Mouse (Mus musculus): Measurements from ENCODE around the gene Tnfaip8l3. TPM values are rescaled to one million over a fixed set of nuclear protein-coding genes. Genes with fewer than 3 reads are reported as not detected.

The Tnfaip8l3 gene
- 1.2 and 3.2 TPM in 2 replicates for polyA plus RNA-seq (2012; rRNA removed)

DNA sequence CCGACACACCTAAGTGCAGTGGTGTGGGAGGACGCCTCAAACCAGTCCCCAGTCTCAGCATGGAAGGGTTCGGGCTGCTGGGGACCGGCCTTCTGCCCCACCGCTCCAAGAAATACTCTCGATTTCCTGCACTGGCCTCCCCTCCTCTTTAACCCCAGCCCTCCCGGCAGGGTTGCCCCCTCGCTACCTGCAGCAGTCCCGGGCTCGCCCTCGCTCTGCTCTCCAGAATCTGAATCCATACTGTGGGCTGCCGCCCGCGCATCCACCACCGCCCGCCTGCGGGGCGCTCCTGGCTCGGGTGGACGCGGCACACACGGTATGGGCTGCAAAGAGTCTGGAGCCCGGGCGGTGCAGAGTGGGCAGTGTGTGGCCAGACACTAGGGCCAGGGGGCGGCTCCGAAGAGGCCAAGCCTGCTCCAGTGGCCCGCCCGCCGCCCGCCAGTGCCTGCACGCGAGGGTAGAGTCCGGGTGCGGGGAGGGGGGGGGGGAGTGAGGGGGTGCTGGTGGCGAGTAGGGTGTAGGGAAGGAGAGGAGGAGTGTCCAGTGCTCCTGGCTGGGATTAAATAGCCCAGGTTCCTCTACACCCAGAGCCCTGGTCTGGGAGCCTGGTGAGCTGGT lies at the start of gene Tnfaip8l3:
TSS of gene Tnfaip8l3 (minus strand) at position 357 of the 618 bp plus-strand sequence.
- Histone ChIP-seq H3K36me3 (ENCODE audit: control insufficient read depth, insufficient read depth, low read length) (no peaks in the 10 kb centered on the region), H3K4me3 (ENCODE audit: low read depth, low read length) (peak within 1 kb of the TSS; percentile 92), H3K27ac (ENCODE audit: insufficient read depth, low read depth, low read length) (peak within 1 kb of the TSS; percentile 100), H3K27me3 (ENCODE audit: control insufficient read depth, insufficient read depth, low read length) (no peaks in the 10 kb centered on the region), H3K4me1 (ENCODE audit: control insufficient read depth, insufficient read depth, insufficient read length, low read length) (peaks cover 12% of the 10 kb centered on the region)
- WGBS: 3% methylated on average over 35 of the region's 35 CpGs
- TF ChIP-seq CTCF (IDR thresholded peaks at IDR 0.05; ENCODE audit: extremely low read depth, insufficient read length, insufficient replicate concordance, low read depth, low read length) (no peak), POLR2A (IDR thresholded peaks at IDR 0.05; ENCODE audit: low read depth, low read length) (0 out of 2 replicates have a peak, but pooled peaks have one; percentile 6)

GRCm38 (mm10) chr9:54112726-54113125 lies 44.5 kb upstream of the Tnfaip8l3 start:
- H3K4me1 ChIP-seq (ENCODE audit: control insufficient read depth, insufficient read depth, insufficient read length, low read length): no peaks in the 10 kb centered on the region
- no peak for TF ChIP-seq POLR2A (IDR thresholded peaks at IDR 0.05; ENCODE audit: low read depth, low read length)
- no peak for TF ChIP-seq CTCF (IDR thresholded peaks at IDR 0.05; ENCODE audit: extremely low read depth, insufficient read length, insufficient replicate concordance, low read depth, low read length)
- no peak overlapping the region for H3K27ac ChIP-seq (ENCODE audit: insufficient read depth, low read depth, low read length)
- no peaks in the 10 kb centered on the region for H3K36me3 ChIP-seq (ENCODE audit: control insufficient read depth, insufficient read depth, low read length)
- no peaks in the 10 kb centered on the region for H3K27me3 ChIP-seq (ENCODE audit: control insufficient read depth, insufficient read depth, low read length)
- H3K4me3 ChIP-seq (ENCODE audit: low read depth, low read length): no peak overlapping the region

DNA sequence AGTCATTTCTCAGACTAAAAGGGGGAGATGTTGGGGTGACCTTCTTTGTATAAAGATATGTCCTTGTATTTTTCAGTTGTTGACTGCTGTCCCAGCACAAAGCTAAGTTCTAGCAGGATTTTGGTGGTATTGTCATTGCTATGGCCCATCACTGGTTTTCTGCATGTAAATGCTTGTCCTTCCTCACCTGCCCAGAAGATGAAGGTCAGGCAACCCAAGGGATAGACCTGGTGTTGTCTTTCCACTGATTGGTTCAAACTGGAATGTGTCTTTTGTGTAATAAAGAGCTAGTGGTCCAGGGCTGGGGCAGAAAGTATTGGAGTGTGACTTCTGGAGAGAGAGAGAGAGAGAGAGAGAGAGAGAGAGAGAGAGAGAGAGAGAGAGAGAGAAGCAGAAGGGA lies 30.4 kb upstream of the Tnfaip8l3 start:
- Histone ChIP-seq H3K36me3 (ENCODE audit: control insufficient read depth, insufficient read depth, low read length) (no peaks in the 10 kb centered on the region), H3K27ac (ENCODE audit: insufficient read depth, low read depth, low read length) (0 out of 2 replicates have a peak overlapping the region, but pooled peaks have one; percentile 22), H3K4me1 (ENCODE audit: control insufficient read depth, insufficient read depth, insufficient read length, low read length) (peaks cover 7% of the 10 kb centered on the region; the same call in 1 of the 2 replicates)

DNA sequence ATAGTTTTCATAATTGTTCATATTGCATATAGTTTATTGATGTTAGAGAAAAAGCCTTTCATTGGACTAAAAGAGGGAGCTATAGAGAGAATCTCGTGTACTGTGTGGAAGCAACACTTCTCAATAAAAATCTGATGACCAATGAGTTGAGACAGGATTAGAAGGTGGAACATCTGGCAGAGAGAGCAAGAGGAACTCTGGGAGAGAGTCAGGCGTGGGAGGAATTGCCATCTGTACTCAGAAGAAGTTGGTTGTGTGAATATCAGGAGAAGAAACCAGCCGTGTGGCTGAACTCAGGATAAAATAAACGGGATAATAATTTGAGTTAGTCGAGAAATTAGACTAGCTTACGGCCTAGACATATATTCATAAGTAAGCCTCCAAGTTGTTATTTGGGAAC lies 28.9 kb upstream of the Tnfaip8l3 start:
- H3K4me1 ChIP-seq (ENCODE audit: control insufficient read depth, insufficient read depth, insufficient read length, low read length): peaks cover 7% of the 10 kb centered on the region; the same call in 1 of the 2 replicates
- H3K36me3 ChIP-seq (ENCODE audit: control insufficient read depth, insufficient read depth, low read length): no peaks in the 10 kb centered on the region
- H3K27me3 ChIP-seq (ENCODE audit: control insufficient read depth, insufficient read depth, low read length): no peaks in the 10 kb centered on the region
- TF ChIP-seq POLR2A (IDR thresholded peaks at IDR 0.05; ENCODE audit: low read depth, low read length) (no peak), CTCF (IDR thresholded peaks at IDR 0.05; ENCODE audit: extremely low read depth, insufficient read length, insufficient replicate concordance, low read depth, low read length) (no peak)
- WGBS: 83% methylated on average over 6 of the region's 6 CpGs
- no peak overlapping the region for H3K4me3 ChIP-seq (ENCODE audit: low read depth, low read length)
- no peak overlapping the region for H3K27ac ChIP-seq (ENCODE audit: insufficient read depth, low read depth, low read length)

More for the DNA sequence above, 30.4 kb upstream of the Tnfaip8l3 start:
- TF ChIP-seq POLR2A (IDR thresholded peaks at IDR 0.05; ENCODE audit: low read depth, low read length) (no peak), CTCF (IDR thresholded peaks at IDR 0.05; ENCODE audit: extremely low read depth, insufficient read length, insufficient replicate concordance, low read depth, low read length) (no peak)
- no peaks in the 10 kb centered on the region for H3K27me3 ChIP-seq (ENCODE audit: control insufficient read depth, insufficient read depth, low read length)
- H3K4me3 ChIP-seq (ENCODE audit: low read depth, low read length): no peak overlapping the region

DNA sequence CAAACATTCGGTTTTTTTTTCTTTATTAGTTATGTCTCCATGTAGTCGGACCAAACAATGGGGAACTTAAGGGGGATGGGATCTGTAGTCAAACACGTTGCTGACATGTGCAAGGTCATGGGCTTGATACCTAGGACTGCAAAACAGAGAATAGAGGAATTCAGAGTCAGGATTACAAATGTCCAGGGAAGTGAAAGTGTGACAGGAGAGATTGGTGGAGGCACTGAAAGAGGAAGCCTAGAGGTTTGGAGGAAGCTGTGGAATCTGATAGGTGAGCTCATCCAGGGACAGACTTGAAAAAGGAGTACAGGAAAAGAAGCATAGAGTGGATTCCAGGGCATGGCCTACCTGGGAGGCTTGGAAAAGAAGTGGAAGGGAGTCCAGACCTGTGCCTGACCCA lies 16.1 kb upstream of the Tnfaip8l3 start:
- Histone ChIP-seq H3K36me3 (ENCODE audit: control insufficient read depth, insufficient read depth, low read length) (no peaks in the 10 kb centered on the region), H3K4me3 (ENCODE audit: low read depth, low read length) (no peak overlapping the region), H3K27ac (ENCODE audit: insufficient read depth, low read depth, low read length) (no peak overlapping the region), H3K27me3 (ENCODE audit: control insufficient read depth, insufficient read depth, low read length) (no peaks in the 10 kb centered on the region), H3K4me1 (ENCODE audit: control insufficient read depth, insufficient read depth, insufficient read length, low read length) (no peaks in the 10 kb centered on the region)
- WGBS: 74% methylated on average over 3 of the region's 3 CpGs
- TF ChIP-seq POLR2A (IDR thresholded peaks at IDR 0.05; ENCODE audit: low read depth, low read length): no peak

- no peaks in the 10 kb centered on the region for H3K4me1 ChIP-seq (ENCODE audit: control insufficient read depth, insufficient read depth, insufficient read length, low read length)
- 74% methylated on average over 2 of the region's 2 CpGs for WGBS
- TF ChIP-seq POLR2A (IDR thresholded peaks at IDR 0.05; ENCODE audit: low read depth, low read length): no peak
- TF ChIP-seq CTCF (IDR thresholded peaks at IDR 0.05; ENCODE audit: extremely low read depth, insufficient read length, insufficient replicate concordance, low read depth, low read length): no peak
- H3K27ac ChIP-seq (ENCODE audit: insufficient read depth, low read depth, low read length): no peak overlapping the region
- no peaks in the 10 kb centered on the region for H3K27me3 ChIP-seq (ENCODE audit: control insufficient read depth, insufficient read depth, low read length)
- H3K36me3 ChIP-seq (ENCODE audit: control insufficient read depth, insufficient read depth, low read length): no peaks in the 10 kb centered on the region
- no peak overlapping the region for H3K4me3 ChIP-seq (ENCODE audit: low read depth, low read length)
These were observed 9.6 kb upstream of the Tnfaip8l3 start for GRCm38 (mm10) chr9:54077740-54078139.

DNA sequence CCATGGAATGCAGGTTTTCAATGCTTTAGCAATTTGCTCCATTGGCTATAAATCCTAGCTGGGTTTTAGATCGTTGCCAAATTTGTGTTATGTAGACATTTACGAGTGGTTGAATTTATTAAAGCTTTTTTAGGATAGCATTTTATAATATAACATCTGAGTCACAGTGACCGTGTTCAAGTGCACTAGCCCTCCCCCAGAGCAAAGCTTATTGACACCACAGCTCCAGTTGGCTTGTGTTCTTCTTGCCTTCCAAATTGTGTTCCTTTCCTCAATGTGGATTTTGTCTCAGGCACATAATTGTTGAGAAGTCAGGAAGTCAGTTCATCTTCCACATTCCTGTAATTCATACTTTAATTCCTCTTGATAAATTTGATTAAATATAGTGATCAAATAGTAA lies 6.7 kb upstream of the Tnfaip8l3 start:
- no peaks in the 10 kb centered on the region for H3K4me1 ChIP-seq (ENCODE audit: control insufficient read depth, insufficient read depth, insufficient read length, low read length)
- no peaks in the 10 kb centered on the region for H3K27me3 ChIP-seq (ENCODE audit: control insufficient read depth, insufficient read depth, low read length)
- H3K4me3 ChIP-seq (ENCODE audit: low read depth, low read length): no peak overlapping the region
- TF ChIP-seq CTCF (IDR thresholded peaks at IDR 0.05; ENCODE audit: extremely low read depth, insufficient read length, insufficient replicate concordance, low read depth, low read length): no peak
- no peak for TF ChIP-seq POLR2A (IDR thresholded peaks at IDR 0.05; ENCODE audit: low read depth, low read length)
- H3K27ac ChIP-seq (ENCODE audit: insufficient read depth, low read depth, low read length): no peak overlapping the region
- 72% methylated on average over 3 of the region's 3 CpGs for WGBS
- no peaks in the 10 kb centered on the region for H3K36me3 ChIP-seq (ENCODE audit: control insufficient read depth, insufficient read depth, low read length)

Measured in small intestine, adult 2 months (tissue).